Mouse (Mus musculus): ENCODE measurements at regions not wholly inside any gene's neighbourhood (a gene's known extent, or its start where the extent isn't known, plus 50 kb on each side); places are given as distances from the start of the nearest gene placed in this dataset.

- no peak for TF ChIP-seq POLR2A (IDR thresholded peaks at IDR 0.05; ENCODE audit: borderline replicate concordance, insufficient read depth, low read length)
- TF ChIP-seq CTCF (IDR thresholded peaks at IDR 0.05; ENCODE audit: borderline replicate concordance, insufficient read depth, low read depth, low read length): no peak
Observed at GRCm38 (mm10) chr4:26223267-26223666, 123.4 kb downstream of the Manea start.
